Mouse (Mus musculus): ENCODE measurements around the gene Gm42688. TPM values are rescaled to one million over a fixed set of nuclear protein-coding genes. Genes with fewer than 3 reads are reported as not detected.

The Gm42688 gene
- 2.4 and 3.5 TPM in 2 replicates for polyA plus RNA-seq (2014; fragmentation: Nextera tagmentation; extraction: Ambion mirVana)

- peak within 1 kb of the TSS; percentile 12; the same call in 1 of the 2 replicates for H3K27ac ChIP-seq (ENCODE audit: low read depth, low read length)
- peak within 1 kb of the TSS; percentile 99 for H3K4me2 ChIP-seq (replicated peaks; ENCODE audit: low read depth, low read length)
- no peaks in the 10 kb centered on the region for H3K36me3 ChIP-seq (ENCODE audit: control insufficient read depth, insufficient read depth, low read length)
- peak within 1 kb of the TSS; percentile 64 for H3K9ac ChIP-seq (ENCODE audit: low read depth, low read length)
- H3K4me1 ChIP-seq (ENCODE audit: control insufficient read depth, insufficient read depth, low read length), result peaks cover 11% of the 10 kb centered on the region
- peak within 1 kb of the TSS; percentile 49 for H3K4me3 ChIP-seq (ENCODE audit: low read length)
- ATAC-seq (ENCODE audit: low FRiP score, low TSS enrichment), result peak; percentile 86
- no peaks in the 10 kb centered on the region for H3K27me3 ChIP-seq (ENCODE audit: control insufficient read depth, insufficient read depth, low read length)
- no peaks in the 10 kb centered on the region for H3K9me3 ChIP-seq (ENCODE audit: control insufficient read depth, low read length)
- WGBS, result under 1% methylated on average over 25 of the region's 25 CpGs
Observed at GRCm38 (mm10) chr6:83101316-83101687, at the start of gene Gm42688, which contains the start of gene Ccdc142. TSS of gene Gm42688 (plus strand) at chr6:83101617. TSS of gene Ccdc142 (plus strand) at chr6:83101601.

- Histone ChIP-seq H3K27ac (ENCODE audit: low read depth, low read length) (peak overlapping the region; percentile 79), H3K27me3 (ENCODE audit: control insufficient read depth, insufficient read depth, low read length) (no peaks in the 10 kb centered on the region), H3K4me3 (ENCODE audit: low read length) (peak overlapping the region; percentile 70), H3K4me2 (replicated peaks; ENCODE audit: low read depth, low read length) (peak overlapping the region; percentile 95), H3K4me1 (ENCODE audit: control insufficient read depth, insufficient read depth, low read length) (peaks cover 20% of the 10 kb centered on the region), H3K9me3 (ENCODE audit: control insufficient read depth, low read length) (no peaks in the 10 kb centered on the region), H3K9ac (ENCODE audit: low read depth, low read length) (peak overlapping the region; percentile 91), H3K36me3 (ENCODE audit: control insufficient read depth, insufficient read depth, low read length) (peaks cover 43% of the 10 kb centered on the region)
- no peak; the same call in 1 of the 2 replicates for ATAC-seq (ENCODE audit: low FRiP score, low TSS enrichment)
- 3% methylated on average over 26 of the region's 26 CpGs for WGBS
Observed at GRCm38 (mm10) chr6:83053136-83053960, 48.1 kb upstream of the Gm42688 start.

DNA sequence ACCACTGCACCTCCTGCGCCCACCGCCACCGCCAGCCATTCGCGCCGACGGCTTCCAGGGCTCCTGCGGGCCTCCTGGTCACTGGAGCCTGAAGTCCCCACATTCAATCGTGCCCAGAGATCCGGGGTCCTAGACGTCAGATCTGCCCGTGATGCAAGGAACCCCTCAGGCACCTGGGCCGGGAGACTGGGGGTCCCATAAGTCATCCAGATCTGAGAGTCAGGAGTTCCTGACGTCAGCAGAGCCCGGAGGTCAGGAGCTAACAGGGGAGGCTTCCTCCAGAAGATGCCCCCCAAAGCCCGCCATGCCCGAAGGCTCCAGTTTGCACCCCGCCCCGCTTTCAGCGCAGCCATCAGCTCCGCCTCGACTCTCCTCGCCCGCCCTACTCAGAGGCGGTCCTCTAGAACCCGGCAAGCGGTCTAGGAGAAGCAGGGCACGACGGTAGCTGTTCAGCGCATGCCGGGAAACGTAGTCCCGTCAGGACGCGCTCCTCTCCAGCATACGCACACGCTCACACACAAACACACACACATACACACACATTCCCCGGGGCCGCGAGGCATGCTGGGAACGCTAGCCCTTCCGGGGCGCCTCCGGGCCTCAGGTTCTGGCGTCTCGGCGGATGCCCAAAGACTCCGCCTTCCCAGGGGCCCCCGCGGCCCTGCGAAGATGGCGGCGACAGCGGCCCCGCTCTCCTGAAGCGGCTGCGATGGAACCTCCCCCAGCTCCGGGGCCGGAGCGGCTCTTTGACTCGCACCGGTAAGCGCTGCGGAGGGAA is 47.2 kb upstream of the Gm42688 start, which contains the start of gene Aup1:
Aup1 (plus strand) TSS at position 448 of the 778 bp plus-strand sequence.
- peak within 1 kb of the TSS; percentile 70 for H3K4me3 ChIP-seq (ENCODE audit: low read length)
- ATAC-seq (ENCODE audit: low FRiP score, low TSS enrichment), result peak; percentile 96
- H3K4me1 ChIP-seq (ENCODE audit: control insufficient read depth, insufficient read depth, low read length), result peaks cover 20% of the 10 kb centered on the region
- 1% methylated on average over 50 of the region's 64 CpGs for WGBS
- H3K9ac ChIP-seq (ENCODE audit: low read depth, low read length), result peak within 1 kb of the TSS; percentile 91
- H3K4me2 ChIP-seq (replicated peaks; ENCODE audit: low read depth, low read length), result peak within 1 kb of the TSS; percentile 95
- H3K36me3 ChIP-seq (ENCODE audit: control insufficient read depth, insufficient read depth, low read length), result peaks cover 43% of the 10 kb centered on the region
- H3K27ac ChIP-seq (ENCODE audit: low read depth, low read length), result peak within 1 kb of the TSS; percentile 79
- H3K27me3 ChIP-seq (ENCODE audit: control insufficient read depth, insufficient read depth, low read length), result no peaks in the 10 kb centered on the region
- no peaks in the 10 kb centered on the region for H3K9me3 ChIP-seq (ENCODE audit: control insufficient read depth, low read length)

DNA sequence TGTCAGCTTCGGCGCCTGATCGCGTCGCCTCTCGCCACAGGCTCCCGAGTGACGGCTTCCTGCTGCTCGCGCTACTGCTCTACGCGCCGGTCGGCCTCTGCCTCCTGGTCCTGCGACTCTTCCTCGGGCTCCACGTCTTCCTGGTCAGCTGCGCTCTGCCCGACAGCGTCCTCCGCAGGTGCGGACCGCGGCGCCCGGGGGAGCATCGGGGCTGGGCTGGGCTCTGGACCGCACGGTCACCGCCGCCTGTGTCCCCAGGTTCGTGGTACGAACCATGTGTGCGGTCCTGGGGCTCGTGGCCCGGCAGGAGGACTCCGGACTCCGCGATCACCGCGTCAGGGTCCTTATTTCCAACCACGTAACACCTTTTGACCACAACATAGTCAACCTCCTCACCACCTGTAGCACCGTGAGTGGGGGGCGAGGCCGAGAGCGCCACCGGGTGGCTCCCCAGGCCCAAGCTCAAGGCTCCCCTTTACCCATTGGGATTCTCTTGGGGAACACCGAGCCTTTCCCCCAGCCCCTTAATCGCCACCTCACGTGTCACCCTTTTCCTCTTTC is 46.5 kb upstream of the Gm42688 start, which contains the start of gene Htra2:
Htra2 (minus strand) TSS at position 403 of the 561 bp plus-strand sequence.
- Histone ChIP-seq H3K4me1 (ENCODE audit: control insufficient read depth, insufficient read depth, low read length) (peaks cover 20% of the 10 kb centered on the region), H3K4me3 (ENCODE audit: low read length) (peak within 1 kb of the TSS; percentile 70), H3K27me3 (ENCODE audit: control insufficient read depth, insufficient read depth, low read length) (no peaks in the 10 kb centered on the region), H3K9ac (ENCODE audit: low read depth, low read length) (peak within 1 kb of the TSS; percentile 91), H3K27ac (ENCODE audit: low read depth, low read length) (peak within 1 kb of the TSS; percentile 79), H3K9me3 (ENCODE audit: control insufficient read depth, low read length) (no peaks in the 10 kb centered on the region), H3K36me3 (ENCODE audit: control insufficient read depth, insufficient read depth, low read length) (peaks cover 41% of the 10 kb centered on the region), H3K4me2 (replicated peaks; ENCODE audit: low read depth, low read length) (peak within 1 kb of the TSS; percentile 95)
- ATAC-seq (ENCODE audit: low FRiP score, low TSS enrichment), result 0 out of 2 replicates have a peak, but pooled peaks have one; percentile 3
- under 1% methylated on average over 50 of the region's 50 CpGs for WGBS

GRCm38 (mm10) chr6:83057790-83058189 is 43.6 kb upstream of the Gm42688 start, which contains the start of gene Dqx1:
TSS of gene Dqx1 (plus strand) at chr6:83057844.
- Histone ChIP-seq H3K9ac (ENCODE audit: low read depth, low read length) (no peak within 1 kb of the TSS; the same call in 1 of the 2 replicates), H3K4me1 (ENCODE audit: control insufficient read depth, insufficient read depth, low read length) (peaks cover 15% of the 10 kb centered on the region), H3K9me3 (ENCODE audit: control insufficient read depth, low read length) (no peaks in the 10 kb centered on the region), H3K36me3 (ENCODE audit: control insufficient read depth, insufficient read depth, low read length) (peaks cover 18% of the 10 kb centered on the region), H3K27ac (ENCODE audit: low read depth, low read length) (no peak within 1 kb of the TSS), H3K4me3 (ENCODE audit: low read length) (no peak within 1 kb of the TSS), H3K27me3 (ENCODE audit: control insufficient read depth, insufficient read depth, low read length) (peaks cover 16% of the 10 kb centered on the region), H3K4me2 (replicated peaks; ENCODE audit: low read depth, low read length) (no peak within 1 kb of the TSS)
- no peak for ATAC-seq (ENCODE audit: low FRiP score, low TSS enrichment)
- 54% methylated on average over 3 of the region's 3 CpGs for WGBS

DNA sequence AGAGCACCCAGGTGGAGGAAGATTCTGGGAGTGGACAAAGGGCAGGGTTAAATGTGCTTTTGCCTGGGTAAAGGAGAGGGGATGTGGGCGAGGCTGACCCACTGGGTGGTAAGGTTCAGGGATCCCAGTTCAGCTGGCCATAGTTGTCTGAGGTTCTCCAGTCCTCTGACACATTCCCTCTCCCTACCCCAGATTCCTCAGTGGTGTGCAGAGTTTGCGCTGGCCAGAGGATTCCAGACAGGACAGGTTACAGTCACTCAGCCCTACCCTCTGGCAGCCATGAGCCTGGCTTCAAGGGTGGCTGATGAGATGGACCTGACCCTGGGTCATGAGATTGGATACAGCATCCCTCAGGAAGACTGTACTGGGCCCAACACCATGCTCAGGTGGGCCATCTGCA is 42.7 kb upstream of the Gm42688 start:
- WGBS, result 75% methylated on average over 2 of the region's 2 CpGs
- Histone ChIP-seq H3K27ac (ENCODE audit: low read depth, low read length) (no peak overlapping the region), H3K4me2 (replicated peaks; ENCODE audit: low read depth, low read length) (no peak overlapping the region), H3K36me3 (ENCODE audit: control insufficient read depth, insufficient read depth, low read length) (peaks cover 18% of the 10 kb centered on the region), H3K4me1 (ENCODE audit: control insufficient read depth, insufficient read depth, low read length) (peaks cover 9% of the 10 kb centered on the region), H3K9me3 (ENCODE audit: control insufficient read depth, low read length) (no peaks in the 10 kb centered on the region), H3K9ac (ENCODE audit: low read depth, low read length) (no peak overlapping the region), H3K4me3 (ENCODE audit: low read length) (no peak overlapping the region), H3K27me3 (ENCODE audit: control insufficient read depth, insufficient read depth, low read length) (peaks cover 25% of the 10 kb centered on the region)
- ATAC-seq (ENCODE audit: low FRiP score, low TSS enrichment), result no peak

DNA sequence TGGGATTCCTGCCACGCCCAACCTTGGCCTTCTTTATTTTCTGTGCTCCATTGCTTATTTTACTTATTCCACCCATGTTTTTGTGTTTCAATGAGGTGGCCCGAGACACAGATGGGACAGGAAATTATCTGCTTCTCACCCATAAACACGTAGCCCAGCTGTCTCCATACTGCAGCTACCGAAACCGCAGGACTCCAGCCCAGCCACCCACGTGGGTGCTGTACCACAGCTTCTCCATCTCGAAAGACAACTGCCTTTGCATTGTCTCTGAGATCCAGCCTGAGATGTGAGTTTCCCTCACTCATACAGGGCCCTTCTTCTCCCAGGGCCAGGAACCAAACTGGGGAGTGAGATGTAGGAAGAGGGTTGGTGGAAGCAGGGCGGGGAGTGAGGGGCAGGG is 35.4 kb upstream of the Gm42688 start:
- Histone ChIP-seq H3K27me3 (ENCODE audit: control insufficient read depth, insufficient read depth, low read length) (peaks cover 94% of the 10 kb centered on the region), H3K4me3 (ENCODE audit: low read length) (no peak overlapping the region), H3K9ac (ENCODE audit: low read depth, low read length) (no peak overlapping the region), H3K4me2 (replicated peaks; ENCODE audit: low read depth, low read length) (no peak overlapping the region), H3K4me1 (ENCODE audit: control insufficient read depth, insufficient read depth, low read length) (peaks cover 11% of the 10 kb centered on the region), H3K27ac (ENCODE audit: low read depth, low read length) (no peak overlapping the region), H3K36me3 (ENCODE audit: control insufficient read depth, insufficient read depth, low read length) (no peaks in the 10 kb centered on the region), H3K9me3 (ENCODE audit: control insufficient read depth, low read length) (no peaks in the 10 kb centered on the region)
- WGBS, result 56% methylated on average over 8 of the region's 8 CpGs
- no peak for ATAC-seq (ENCODE audit: low FRiP score, low TSS enrichment)

DNA sequence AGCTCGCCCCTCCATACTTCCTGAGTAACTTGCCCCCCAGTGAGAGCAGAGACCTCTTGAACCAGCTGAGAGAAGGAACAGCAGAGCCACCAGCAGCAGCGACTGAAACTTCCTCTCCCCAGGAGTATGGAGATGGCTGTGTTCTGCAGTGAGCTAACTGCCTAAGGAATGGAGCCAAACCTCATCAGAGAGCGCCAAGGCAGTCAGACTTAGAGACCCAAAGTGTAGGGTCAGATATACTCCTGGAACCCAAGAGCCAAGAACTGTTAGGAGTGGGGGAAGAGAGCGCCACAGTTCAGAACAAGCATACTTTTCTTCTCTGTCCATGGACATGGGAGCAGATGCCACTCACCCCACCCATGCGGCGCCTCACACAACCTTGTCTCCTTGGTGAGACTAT is 35.0 kb upstream of the Gm42688 start:
- H3K4me1 ChIP-seq (ENCODE audit: control insufficient read depth, insufficient read depth, low read length), result peaks cover 14% of the 10 kb centered on the region
- peaks cover 95% of the 10 kb centered on the region for H3K27me3 ChIP-seq (ENCODE audit: control insufficient read depth, insufficient read depth, low read length)
- H3K9ac ChIP-seq (ENCODE audit: low read depth, low read length), result no peak overlapping the region
- H3K36me3 ChIP-seq (ENCODE audit: control insufficient read depth, insufficient read depth, low read length), result no peaks in the 10 kb centered on the region
- no peaks in the 10 kb centered on the region for H3K9me3 ChIP-seq (ENCODE audit: control insufficient read depth, low read length)
- 45% methylated on average over 6 of the region's 6 CpGs for WGBS
- no peak for ATAC-seq (ENCODE audit: low FRiP score, low TSS enrichment)
- no peak overlapping the region for H3K4me3 ChIP-seq (ENCODE audit: low read length)
- no peak overlapping the region for H3K27ac ChIP-seq (ENCODE audit: low read depth, low read length)
- no peak overlapping the region for H3K4me2 ChIP-seq (replicated peaks; ENCODE audit: low read depth, low read length)
